Mouse (Mus musculus): Measurements from ENCODE around the gene BC030867.

DNA sequence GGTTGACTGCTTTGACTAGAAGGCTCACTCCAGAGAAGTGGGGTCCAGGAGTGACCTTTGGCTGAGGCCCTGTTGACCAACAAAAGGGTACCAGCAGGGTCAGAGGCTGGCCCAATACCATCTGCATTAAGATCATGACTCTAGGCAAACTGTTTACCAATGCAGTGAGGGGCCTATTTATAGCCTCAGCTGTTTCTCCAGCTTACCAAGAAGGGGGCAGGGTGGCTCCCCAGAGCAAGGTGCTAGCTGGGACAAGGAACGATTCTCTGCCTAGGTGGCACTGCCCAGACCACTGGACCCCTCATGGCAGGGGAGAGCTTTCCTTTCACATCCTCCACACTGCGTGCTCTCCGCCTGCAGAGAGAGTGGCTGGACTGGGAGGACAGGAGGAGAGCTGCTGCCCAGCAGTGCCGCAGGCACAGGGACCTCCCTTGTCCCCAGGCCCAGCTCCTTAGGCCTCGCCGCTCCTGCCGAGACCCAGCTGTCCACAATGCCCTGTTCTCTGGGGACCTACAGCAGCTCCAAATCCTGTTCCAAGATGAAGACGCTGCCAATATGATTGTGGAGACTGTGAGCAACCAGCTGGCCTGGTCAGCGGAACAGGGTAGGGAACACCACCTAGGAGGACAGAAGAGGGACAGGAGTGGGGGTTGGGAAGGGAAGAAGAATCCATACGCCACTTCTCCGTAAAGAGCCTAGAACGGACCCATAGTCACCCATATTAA is 20.0 kb downstream of the BC030867 start, which contains the start of gene Asb16:
- TF ChIP-seq POLR2A (IDR thresholded peaks at IDR 0.05; ENCODE audit: borderline replicate concordance, extremely low read depth, low read depth, low read length) (no peak), CTCF (IDR thresholded peaks at IDR 0.05; ENCODE audit: insufficient read depth, low read length) (no peak)

Data from lung, adult 2 months (tissue).